Mouse (Mus musculus) kidney, embryonic 16.5 days (tissue): ENCODE data around the gene Gm20388. TPM values are rescaled to one million over a fixed set of nuclear protein-coding genes. Genes with fewer than 3 reads are reported as not detected.
"Not testable (repeated sequence)": the region's sequence is repeated elsewhere in the genome, so short reads cannot be mapped to it uniquely, and the experiment has no call there.

Experiments used
- ATAC-seq: fragments of 200-750 bp; cut with Nextera tagmentation; 2 replicates; pipeline ENCODE4 v1.8.0; 2017; ENCODE audit warnings: moderate TSS enrichment; ENCODE audit not compliant: low FRiP score, low TSS enrichment
- H3K27ac ChIP-seq: fragments of 300-500 bp; sonication (generic); 2 replicates; pipeline ENCODE4 v1.5.1; 2014; ENCODE audit warnings: low read length
- H3K27me3 ChIP-seq: fragments of 300-500 bp; sonication (generic); 2 replicates; pipeline ENCODE4 v1.6.1; 2014; ENCODE audit warnings: low read length, control low read depth, mixed read lengths; ENCODE audit not compliant: insufficient read depth
- H3K36me3 ChIP-seq: fragments of 300-500 bp; sonication (generic); 2 replicates; pipeline ENCODE4 v1.6.1; 2014; ENCODE audit warnings: low read length, control low read depth, mixed read lengths; ENCODE audit not compliant: insufficient read depth
- H3K4me1 ChIP-seq: fragments of 300-500 bp; sonication (generic); 2 replicates; pipeline ENCODE4 v1.6.1; 2014; ENCODE audit warnings: low read length, control low read depth, mixed read lengths; ENCODE audit not compliant: insufficient read depth
- H3K4me2 ChIP-seq: fragments of 300-500 bp; sonication (generic); replicated peaks from 2 replicates; pipeline ENCODE4 v1.6.1; 2014; ENCODE audit warnings: low read depth, low read length
- H3K4me3 ChIP-seq: fragments of 300-500 bp; sonication (generic); 2 replicates; pipeline ENCODE4 v1.5.1; 2014; ENCODE audit warnings: mild to moderate bottlenecking, low read length
- H3K9ac ChIP-seq: fragments of 300-500 bp; sonication (generic); replicated peaks from 2 replicates; pipeline ENCODE4 v1.6.1; 2014; ENCODE audit warnings: low read length
- H3K9me3 ChIP-seq: fragments of 300-500 bp; sonication (generic); 2 replicates; pipeline ENCODE4 v1.6.1; 2016; ENCODE audit warnings: low read length, control low read depth
- WGBS: fragments of 180-500 bp; shearing (Covaris S2); extraction: QIAGEN DNeasy Blood & Tissue Kit; methylation state at CpG from one replicate; pipeline ENCODE4 v1.1.7; 2014; 5-methylcytosine and 5-hydroxymethylcytosine counted together
- polyA plus RNA-seq: library from polyadenylated mRNA; unstranded; fragments of >200 nt; fragmentation: Nextera tagmentation; extraction: Ambion mirVana; gene quantifications from 2 replicates; pipeline ENCODE4 v1.2.1, GENCODE M21; 2015

The Gm20388 gene
- polyA plus RNA-seq, 1 experiment from 2014 or later = 7.7 TPM

DNA sequence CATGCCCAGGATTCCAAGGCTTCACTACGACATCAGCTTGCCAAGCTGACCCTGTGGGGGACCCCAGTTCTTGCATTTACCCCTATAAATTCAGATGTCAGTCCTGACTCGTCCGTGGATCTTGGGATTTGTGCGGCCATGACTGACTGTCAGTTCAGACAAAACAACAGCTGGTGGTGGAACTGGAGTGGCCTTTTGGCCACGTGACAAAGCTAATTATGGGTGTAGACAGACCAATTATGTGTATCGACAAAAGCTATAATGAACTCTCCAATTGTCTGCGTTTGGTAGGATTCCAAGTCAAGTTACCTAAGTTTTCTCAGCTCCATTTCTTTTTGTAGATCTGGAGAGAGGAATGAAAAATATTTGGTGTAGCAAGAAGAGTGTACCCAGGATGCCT, 4259.1 kb downstream of the Gm20388 start:
- 72% methylated on average over 7 of the region's 7 CpGs for WGBS
- Histone ChIP-seq H3K4me1 (peaks cover 25% of the 10 kb centered on the region), H3K9ac (no peak overlapping the region), H3K27me3 (no peaks in the 10 kb centered on the region; the same call in 1 of the 2 replicates), H3K36me3 (no peaks in the 10 kb centered on the region), H3K27ac (no peak overlapping the region), H3K4me3 (no peak overlapping the region), H3K9me3 (no peaks in the 10 kb centered on the region), H3K4me2 (no peak overlapping the region)
- ATAC-seq = no peak

DNA sequence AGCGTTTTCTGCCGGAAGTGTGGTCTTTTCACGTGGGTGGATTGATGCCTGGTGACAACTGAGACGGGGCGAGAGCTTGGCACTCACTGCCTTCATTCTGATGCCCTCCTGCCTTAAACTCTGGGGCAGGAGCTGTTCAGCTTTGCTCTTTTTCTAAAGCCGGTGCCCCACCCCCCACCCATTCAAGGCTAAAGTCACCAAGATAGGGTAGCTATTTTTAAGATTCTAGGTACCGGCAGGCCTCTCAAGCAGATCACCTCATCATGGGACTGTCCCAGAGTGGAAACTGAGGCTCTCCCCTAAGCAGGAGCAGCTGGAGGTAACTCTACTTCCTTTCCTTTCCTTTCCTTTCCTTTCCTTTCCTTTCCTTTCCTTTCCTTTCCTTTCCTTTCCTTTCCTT, 4260.0 kb downstream of the Gm20388 start:
- no peaks in the 10 kb centered on the region for H3K9me3 ChIP-seq
- H3K4me3 ChIP-seq = no peak overlapping the region
- no peaks in the 10 kb centered on the region for H3K36me3 ChIP-seq
- 74% methylated on average over 7 of the region's 7 CpGs for WGBS
- H3K4me1 ChIP-seq = peaks cover 25% of the 10 kb centered on the region
- ATAC-seq = no peak
- no peak overlapping the region for H3K9ac ChIP-seq
- H3K27ac ChIP-seq = no peak overlapping the region
- no peaks in the 10 kb centered on the region; the same call in 1 of the 2 replicates for H3K27me3 ChIP-seq
- no peak overlapping the region for H3K4me2 ChIP-seq

DNA sequence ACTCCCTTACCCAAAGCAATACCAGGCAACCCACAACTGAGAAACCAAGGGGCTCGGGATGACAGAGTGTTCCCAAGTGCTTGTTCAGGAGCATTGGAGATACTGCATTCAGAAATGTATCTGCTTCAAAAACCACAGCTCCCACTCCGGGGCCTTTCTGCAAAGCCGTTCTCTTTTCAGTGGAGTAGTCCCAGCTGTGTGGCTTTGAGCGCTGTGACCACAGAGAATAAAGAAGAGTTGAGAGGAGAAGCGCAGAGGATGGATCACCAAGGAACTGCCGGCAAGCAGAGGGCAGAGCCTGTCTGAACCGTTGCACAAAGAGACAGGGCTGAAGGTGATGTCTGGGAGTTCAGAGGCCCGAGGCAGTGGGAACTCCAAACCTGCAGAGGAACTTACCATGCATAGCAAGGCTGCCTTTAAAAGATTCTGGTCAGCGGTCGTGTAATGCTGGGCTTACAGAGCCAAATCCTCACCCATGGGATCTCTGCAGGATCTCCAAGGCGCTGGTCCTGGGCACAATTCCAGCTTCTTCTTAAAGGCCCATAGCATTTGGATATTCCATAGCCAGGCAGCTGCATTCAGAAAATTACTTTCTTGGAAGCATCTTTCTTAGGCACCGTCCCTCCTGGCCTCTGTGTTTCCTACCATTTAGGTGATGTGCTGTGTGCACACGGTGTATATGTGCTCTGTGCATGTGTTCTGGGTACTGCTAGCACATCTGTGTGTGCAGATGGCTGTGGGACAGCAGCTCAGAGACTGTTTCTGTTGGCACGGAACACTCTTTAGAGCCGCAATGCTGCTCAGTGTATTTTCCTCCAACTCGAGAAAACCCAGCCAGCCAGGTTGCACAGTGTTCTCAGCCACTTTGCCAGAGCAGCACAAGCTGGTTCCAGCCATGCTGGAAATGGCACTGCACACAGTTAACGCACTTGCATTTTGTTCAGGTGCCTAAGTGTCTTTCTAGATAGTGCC, 4261.2 kb downstream of the Gm20388 start:
- no peak for ATAC-seq
- H3K9ac ChIP-seq = no peak overlapping the region

DNA sequence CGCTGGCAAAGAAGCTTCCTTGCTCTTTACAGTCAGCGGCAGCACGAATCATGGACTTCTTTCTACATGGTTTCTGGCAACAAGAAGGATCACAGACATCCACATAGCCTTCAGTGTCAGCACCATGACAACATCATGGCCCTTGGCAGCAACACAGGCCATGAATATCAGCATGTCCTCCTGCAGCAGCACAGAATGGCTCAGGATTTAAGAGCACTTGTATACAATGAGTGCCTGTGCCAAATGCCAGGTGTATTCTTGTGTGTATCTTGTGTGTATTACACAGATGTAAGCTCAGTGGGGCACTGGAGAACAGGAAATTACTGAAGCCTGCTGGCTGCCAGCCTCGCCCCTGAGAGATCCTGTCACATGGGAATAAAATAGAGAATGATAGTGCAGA, 4263.0 kb downstream of the Gm20388 start:
- H3K4me3 ChIP-seq = no peak overlapping the region
- H3K9me3 ChIP-seq = no peaks in the 10 kb centered on the region
- no peak overlapping the region for H3K9ac ChIP-seq
- H3K36me3 ChIP-seq = no peaks in the 10 kb centered on the region
- H3K27me3 ChIP-seq = no peaks in the 10 kb centered on the region; the same call in 1 of the 2 replicates
- no peak for ATAC-seq
- no peak overlapping the region for H3K27ac ChIP-seq
- WGBS = 66% methylated on average over 4 of the region's 4 CpGs
- H3K4me2 ChIP-seq = no peak overlapping the region
- H3K4me1 ChIP-seq = peaks cover 25% of the 10 kb centered on the region

More for the DNA sequence above, 4261.2 kb downstream of the Gm20388 start:
- Histone ChIP-seq H3K4me1 (peaks cover 25% of the 10 kb centered on the region), H3K27me3 (no peaks in the 10 kb centered on the region; the same call in 1 of the 2 replicates), H3K4me3 (no peak overlapping the region), H3K4me2 (no peak overlapping the region), H3K27ac (peak overlapping the region; percentile 63; the same call in 1 of the 2 replicates), H3K9me3 (no peaks in the 10 kb centered on the region), H3K36me3 (no peaks in the 10 kb centered on the region)
- WGBS = 50% methylated on average over 17 of the region's 17 CpGs

DNA sequence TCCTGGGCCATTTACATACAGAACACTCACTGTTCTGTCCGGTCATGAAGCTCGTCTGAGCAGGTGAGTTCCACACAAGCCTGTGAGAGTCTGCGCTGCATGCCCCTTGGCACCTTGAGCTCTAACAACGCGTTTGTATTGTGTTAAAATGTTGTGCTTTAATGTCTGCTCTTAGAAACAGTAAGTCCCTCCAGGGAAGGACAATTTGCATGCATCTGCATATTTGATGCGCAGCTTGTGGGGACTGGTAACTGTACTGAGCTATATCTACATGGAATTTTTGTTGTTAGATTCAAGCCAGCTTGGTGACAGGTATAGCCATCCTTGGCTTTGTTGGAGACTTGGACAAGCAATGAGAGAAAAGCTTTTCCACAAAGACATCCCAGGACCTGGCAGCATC, 4265.5 kb downstream of the Gm20388 start:
- WGBS = 90% methylated on average over 6 of the region's 6 CpGs
- no peak for ATAC-seq
- Histone ChIP-seq H3K4me3 (no peak overlapping the region), H3K9me3 (no peaks in the 10 kb centered on the region), H3K4me2 (no peak overlapping the region), H3K4me1 (peaks cover 25% of the 10 kb centered on the region), H3K27me3 (no peaks in the 10 kb centered on the region; the same call in 1 of the 2 replicates), H3K27ac (no peak overlapping the region), H3K36me3 (no peaks in the 10 kb centered on the region), H3K9ac (no peak overlapping the region)

DNA sequence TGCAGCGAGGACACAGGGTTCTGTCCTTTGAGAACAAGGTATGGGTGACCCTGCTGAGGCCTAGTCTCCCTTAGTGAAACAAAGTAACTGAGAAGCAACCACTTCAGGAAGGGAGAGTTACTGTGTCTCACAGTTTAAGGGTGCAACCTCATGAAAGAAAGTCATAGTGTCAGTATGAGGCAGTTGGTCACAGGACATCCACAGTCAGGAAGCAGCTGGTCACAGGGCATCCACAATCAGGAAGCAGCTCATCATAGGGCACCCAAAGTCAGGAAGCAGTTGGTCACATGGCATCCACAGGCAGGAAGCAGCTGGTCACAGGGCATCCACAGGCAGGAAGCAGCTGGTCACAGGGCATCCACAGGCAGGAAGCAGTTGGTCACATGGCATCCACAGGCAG, 4266.5 kb downstream of the Gm20388 start:
- H3K4me1 ChIP-seq = peaks cover 17% of the 10 kb centered on the region
- WGBS = 96% methylated on average over 1 of the region's 1 CpGs
- not testable (repeated sequence) for H3K9me3 ChIP-seq, H3K4me3 ChIP-seq, H3K4me2 ChIP-seq, H3K27me3 ChIP-seq, H3K36me3 ChIP-seq, H3K27ac ChIP-seq, H3K9ac ChIP-seq, ATAC-seq

DNA sequence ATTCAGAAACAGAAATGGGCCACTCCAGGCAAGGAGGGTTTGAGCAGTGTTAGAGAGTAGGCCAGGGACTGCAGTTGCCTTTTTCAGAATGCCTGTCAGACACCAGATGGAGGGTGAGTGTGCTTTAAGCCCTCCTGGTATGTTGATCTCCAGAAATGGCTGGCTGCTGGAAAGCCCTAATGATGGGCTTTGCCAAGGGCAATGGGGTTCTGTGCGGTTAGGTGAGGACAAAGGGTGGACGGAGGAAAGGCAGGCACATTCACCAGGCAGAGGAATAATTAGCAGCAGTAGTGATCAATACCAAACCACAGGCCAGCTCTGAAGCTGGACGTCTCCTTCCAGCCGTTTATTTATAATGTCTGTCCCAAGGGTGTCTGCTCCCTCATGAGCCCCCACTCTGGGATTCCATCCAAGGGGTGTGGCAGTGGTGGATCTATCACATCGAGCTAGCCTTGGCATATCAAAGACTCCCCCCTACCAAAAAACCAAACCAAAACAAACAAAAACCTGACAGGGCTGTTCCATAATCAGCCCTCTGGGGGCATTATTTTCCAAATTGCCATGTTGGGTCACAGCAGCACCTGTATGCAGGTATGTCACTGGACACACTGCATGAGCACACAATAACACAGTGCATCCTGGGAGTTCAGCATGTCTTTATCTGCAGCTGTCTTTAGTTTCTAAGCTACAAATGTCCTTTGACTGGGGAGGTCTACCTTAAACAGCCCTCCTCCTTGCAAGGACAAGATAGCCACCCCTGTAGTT, 4270.2 kb downstream of the Gm20388 start:
- Histone ChIP-seq H3K4me2 (no peak overlapping the region), H3K9me3 (no peaks in the 10 kb centered on the region), H3K27me3 (no peaks in the 10 kb centered on the region), H3K36me3 (no peaks in the 10 kb centered on the region), H3K4me3 (no peak overlapping the region), H3K9ac (no peak overlapping the region), H3K27ac (no peak overlapping the region), H3K4me1 (no peaks in the 10 kb centered on the region; the same call in 1 of the 2 replicates)
- ATAC-seq = no peak
- WGBS = 69% methylated on average over 5 of the region's 5 CpGs

DNA sequence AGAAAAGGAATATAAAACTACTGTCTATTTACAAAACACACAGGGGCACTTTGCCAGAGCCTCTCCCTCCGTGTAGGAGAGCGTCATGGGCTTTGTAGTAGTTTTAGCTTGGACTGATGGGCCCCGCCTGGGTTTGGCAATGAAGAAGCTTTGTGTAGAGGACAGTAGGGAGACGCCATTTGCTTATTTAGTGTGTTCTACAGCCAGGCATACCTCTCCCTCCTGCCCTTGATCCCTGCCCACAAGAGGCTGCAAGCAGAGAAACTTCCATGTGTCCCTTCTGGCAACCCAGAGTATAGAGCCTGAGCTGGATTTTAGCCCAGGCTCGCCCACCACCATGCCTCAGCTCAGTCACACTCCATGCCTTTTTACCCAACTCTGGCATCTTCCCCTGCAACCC, 4271.1 kb downstream of the Gm20388 start:
- Histone ChIP-seq H3K4me2 (no peak overlapping the region), H3K4me1 (no peaks in the 10 kb centered on the region; the same call in 1 of the 2 replicates), H3K36me3 (no peaks in the 10 kb centered on the region), H3K4me3 (no peak overlapping the region), H3K9me3 (no peaks in the 10 kb centered on the region), H3K27me3 (no peaks in the 10 kb centered on the region), H3K9ac (no peak overlapping the region), H3K27ac (no peak overlapping the region)
- ATAC-seq = no peak
- WGBS = 75% methylated on average over 5 of the region's 5 CpGs

DNA sequence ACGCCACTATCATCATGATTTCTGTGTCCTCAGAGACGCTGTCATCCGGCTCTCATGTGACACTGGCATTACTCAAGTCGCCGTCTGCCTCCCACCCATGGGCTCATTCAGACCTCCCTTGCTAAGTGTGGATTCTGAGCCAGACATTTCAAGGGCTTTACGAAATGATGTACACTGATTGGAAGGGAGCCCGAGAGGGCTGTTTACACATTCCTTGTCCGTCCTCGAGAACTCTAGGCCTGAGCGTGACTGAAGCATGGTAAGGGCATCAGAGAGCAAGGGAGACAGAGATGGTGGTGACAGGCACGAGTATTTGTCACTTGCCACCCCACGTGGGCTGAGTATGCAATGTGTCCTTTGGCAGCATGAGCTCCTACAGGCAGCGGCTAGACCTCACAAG, 4271.6 kb downstream of the Gm20388 start:
- Histone ChIP-seq H3K9ac (no peak overlapping the region), H3K27me3 (no peaks in the 10 kb centered on the region), H3K4me3 (no peak overlapping the region), H3K4me2 (no peak overlapping the region), H3K36me3 (no peaks in the 10 kb centered on the region), H3K4me1 (no peaks in the 10 kb centered on the region; the same call in 1 of the 2 replicates), H3K27ac (no peak overlapping the region), H3K9me3 (no peaks in the 10 kb centered on the region)
- peak; percentile 51; the same call in 1 of the 2 replicates for ATAC-seq
- WGBS = 47% methylated on average over 13 of the region's 13 CpGs
